Mouse (Mus musculus) heart, adult 11 months (tissue): ENCODE results near the gene Rpl18a.

Experiments
- DNase-seq: peaks from one replicate; pipeline ENCODE4 v3.0.0; 2022

Rpl18a gene

DNA sequence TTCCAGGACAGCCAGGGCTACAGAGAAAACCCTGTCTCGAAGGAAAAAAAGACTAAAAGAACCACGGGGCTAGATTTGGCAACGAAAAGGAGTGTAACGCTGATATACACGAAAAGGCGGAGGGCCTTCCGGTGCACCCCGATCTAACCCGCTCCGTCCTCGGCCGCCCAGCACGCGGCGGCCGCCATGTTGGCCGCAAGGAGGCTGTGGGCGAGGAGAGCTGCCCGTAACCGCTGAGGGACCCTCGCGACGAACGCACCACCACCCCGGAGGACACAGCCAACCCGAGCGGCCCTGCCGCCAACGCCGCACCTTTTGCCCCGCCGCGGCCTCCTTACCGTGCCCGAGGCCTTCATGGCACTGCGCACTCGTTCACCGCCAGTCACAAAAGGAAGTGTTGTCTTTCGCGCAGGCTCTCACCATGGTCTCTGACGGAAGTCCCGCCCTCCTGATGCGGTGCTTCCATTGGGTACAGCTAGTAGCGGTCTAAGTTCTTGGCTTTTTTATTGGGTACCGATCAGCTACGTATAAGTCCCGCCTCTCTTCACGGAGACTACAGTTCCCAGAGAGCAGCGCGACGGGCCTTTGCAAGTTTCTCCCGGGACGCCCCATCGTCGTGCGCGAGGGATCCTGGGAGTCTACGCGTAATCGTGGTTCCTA lies at the start of gene Rpl18a:
Rpl18a (minus strand) TSS at position 392 of the 660 bp plus-strand sequence.
- DNase-seq, result peak; percentile 100

DNA sequence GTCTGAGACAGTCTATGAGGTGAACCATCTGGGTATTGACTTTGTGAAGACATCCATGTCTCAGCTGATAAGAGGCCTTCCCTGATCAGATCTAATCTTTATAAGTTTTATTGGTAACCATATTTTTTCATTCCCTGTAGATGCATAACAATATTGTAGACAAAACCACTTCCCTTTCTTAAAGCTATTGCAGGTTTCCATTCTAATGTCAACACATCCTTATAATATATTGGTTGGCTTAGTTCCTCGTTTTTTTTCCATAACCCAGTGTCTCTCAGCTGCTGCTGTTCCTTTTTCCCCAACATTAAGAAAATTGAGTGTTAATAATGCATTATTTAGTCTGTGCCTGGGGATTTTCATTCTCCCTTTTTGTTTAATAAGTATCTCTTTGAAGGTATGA lies 46.0 kb upstream of the Rpl18a start:
- DNase-seq, result no peak

DNA sequence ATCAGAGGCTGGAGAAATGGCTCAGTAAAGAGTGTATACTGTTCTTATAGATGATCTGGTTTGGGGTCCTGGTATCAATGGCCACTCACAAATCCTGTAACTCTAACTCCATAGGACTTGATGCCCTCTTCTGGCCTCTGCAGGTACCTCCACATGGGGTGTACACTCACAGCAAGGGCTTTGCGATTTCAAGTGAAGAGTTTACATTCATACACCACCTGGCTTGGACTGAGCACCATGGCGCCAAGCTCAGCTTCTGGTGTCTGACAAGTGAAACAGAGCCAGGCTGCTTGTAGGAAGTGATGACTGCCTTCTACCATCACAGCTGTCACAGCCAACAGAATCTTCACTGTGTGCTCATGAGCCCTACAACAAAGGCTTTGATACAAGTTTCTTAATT lies 44.3 kb upstream of the Rpl18a start:
- DNase-seq, result peak; percentile 52

DNA sequence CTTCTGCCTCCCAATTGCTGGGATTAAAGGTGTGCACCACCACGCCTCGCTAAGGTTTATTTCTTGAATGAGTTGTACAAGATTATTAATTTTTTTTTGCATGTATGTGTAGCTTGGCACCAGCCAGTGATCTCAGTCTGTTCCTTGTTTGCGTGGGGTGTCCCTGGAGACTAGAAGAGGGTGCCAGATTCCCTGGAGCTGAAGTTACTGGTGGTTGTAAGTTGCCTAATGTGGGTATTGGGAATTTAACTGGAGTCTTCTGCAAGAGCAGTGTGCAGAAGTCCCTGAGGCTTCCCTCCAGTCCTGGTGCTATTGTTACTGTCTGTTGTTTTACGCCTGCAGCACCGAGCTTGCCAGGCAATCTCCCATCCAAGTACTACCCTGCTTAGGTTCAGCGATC lies 40.0 kb upstream of the Rpl18a start:
- peak; percentile 72 for DNase-seq

DNA sequence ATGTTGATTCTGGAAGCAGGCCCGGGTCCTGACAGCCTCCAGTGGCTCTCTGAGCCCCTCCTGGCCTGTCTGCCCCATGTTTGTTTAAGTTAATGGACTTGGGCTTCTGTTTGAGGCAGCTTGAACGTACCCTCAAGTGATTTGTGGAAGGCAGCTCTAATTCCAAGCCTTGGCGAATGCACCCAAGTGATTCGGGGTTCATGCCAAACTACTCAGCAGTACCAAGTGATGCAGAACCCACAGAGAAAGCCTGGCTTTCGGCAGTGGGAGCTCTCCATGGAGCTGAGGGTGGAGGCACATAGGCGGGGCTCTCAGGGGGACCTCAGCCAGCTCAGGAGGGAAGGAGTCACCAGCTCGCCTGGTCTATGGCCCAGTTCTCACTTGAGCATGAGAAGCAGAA lies 37.6 kb upstream of the Rpl18a start:
- DNase-seq, result peak; percentile 55

DNA sequence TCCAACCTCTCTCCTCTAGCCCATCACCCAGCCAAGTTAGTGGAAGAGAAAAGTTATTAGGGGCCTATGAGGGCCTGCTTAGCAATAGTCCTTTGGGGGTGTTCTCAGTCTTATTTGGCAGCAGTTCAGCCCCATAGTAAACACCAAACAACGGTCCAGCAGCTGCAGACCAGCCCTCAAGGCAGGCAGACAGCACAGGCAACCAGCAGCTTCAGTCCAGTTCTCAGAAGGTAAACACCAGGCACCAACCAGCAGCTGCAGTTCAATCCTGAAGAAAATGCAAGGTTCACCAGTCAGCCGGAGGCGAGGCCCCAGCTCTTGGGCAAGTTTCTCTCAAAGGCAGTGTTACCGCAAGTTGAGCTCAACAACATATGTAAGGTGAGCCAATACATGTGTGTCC lies 35.8 kb upstream of the Rpl18a start:
- peak; percentile 76 for DNase-seq

DNA sequence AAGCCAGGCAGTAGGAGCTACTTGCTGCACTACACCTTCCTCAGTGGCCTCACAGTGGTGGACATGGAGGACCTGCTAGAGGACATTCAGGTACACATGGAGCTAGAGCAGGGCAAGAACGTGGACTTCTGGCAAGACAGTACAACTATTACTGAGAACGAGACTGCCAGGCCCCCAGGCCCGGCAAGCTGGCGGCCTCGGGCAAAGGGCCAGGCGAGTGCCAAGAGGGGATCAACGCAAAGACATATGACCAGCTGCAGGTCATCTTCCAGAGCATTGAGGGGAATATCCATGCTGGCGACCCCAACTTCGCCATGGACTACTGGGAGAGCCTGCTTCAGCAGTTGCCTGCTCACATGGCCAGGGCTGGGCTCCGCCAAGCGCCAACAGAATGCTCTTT lies 34.5 kb upstream of the Rpl18a start:
- DNase-seq, result peak; percentile 82

DNA sequence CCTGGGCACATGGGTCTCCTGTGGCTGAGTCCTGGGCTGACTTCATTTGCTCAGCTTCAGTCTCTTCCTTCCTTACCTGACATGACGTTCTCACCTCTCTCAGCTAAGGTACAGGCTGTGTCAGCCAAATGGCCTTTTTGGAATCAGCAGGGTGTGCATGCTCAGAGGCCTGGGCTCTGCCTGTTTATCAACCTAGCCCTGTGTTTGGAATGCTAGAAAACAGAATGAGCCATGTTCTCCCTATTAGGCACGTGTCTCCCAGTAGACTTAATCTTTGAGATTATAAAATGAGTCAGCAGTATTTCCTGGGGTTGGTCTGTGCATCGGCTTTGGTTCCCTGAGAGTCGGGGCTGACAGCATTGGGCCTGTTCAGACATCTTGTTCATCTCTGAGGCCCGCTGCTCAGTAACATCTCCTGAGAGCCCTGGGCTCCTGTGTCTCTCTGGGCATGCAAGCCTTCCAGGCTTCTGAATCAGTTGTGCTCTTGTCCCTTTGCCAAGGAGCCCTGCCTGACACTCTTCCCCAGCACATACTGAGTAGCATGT lies 31.6 kb upstream of the Rpl18a start:
- DNase-seq, result peak; percentile 95

DNA sequence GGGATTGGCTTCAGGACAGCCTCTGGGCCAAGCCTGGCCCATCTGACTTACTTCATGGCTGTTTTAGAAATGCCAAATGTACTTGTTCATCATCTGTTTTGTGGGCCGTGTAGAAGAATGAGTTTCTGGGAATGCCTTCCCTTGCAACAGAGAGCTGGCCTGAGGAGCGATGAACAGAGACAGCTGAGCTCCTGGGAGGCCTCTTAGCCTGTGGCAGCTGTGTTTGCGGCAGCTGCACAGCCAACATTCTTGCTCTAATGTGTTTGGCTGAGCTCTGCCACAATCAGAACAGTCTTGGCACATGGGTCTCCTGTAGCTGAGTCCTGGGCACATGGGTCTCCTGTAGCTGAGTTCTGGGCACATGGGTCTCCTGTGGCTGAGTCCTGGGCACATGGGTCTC lies 30.9 kb upstream of the Rpl18a start:
- peak; percentile 96 for DNase-seq

DNA sequence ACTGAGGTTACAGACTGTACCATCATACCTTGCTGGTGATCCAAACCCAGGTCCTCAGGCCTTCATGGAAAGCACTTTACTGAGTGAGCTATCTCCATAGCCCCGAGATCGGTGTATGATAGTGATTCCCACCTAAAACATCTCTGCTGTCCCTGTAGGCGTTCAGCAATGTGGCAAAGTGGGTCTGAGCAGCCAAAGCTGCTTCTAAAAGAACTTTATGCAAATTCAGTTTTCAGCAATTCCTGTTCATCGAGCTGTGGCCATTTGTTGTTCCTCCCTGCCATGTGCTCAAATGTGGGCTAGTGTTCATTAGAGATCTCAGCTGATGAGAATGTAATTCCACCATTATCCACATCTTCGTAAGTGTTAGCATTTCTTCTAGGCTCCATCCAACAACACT lies 29.2 kb upstream of the Rpl18a start:
- DNase-seq, result peak; percentile 51

DNA sequence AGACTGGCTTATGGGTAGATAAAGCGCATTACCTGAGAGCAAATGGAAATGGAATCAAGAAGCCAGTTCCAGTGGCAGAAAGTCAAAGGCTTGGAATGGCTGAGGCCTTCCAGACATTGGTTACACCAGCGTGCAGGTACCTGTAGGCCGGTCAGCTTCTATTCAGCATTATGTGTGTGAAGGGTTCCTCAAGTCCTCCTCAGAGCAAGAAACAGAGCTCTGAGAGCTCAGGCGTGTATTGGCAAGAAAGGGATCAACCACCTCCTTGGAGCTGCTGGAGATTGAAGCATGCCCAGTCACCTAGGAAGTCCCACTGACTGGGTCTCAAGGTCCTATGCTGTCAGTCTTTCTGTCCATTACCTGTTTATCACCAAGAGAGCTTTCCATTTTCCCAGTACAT lies 28.5 kb upstream of the Rpl18a start:
- DNase-seq, result peak; percentile 81

DNA sequence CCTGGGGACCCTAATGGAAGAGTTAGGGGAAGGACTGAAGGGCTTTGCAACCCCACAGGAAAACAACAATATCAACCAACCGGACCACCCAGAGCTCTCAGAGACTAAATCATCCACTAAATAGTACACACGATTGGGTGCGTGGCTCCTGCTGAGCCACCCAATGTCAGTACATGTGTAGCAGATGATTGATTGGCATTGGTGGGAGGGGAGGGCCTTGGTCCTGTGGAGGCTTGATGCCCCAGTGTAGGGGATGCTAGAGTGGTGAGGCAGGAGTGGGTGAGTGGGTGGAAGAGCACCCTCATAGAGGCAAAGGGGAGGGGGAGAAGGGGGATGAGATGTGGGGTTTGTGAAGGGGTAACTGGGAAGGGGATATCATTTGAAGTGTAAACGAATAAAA lies 26.9 kb upstream of the Rpl18a start:
- DNase-seq, result peak; percentile 68

DNA sequence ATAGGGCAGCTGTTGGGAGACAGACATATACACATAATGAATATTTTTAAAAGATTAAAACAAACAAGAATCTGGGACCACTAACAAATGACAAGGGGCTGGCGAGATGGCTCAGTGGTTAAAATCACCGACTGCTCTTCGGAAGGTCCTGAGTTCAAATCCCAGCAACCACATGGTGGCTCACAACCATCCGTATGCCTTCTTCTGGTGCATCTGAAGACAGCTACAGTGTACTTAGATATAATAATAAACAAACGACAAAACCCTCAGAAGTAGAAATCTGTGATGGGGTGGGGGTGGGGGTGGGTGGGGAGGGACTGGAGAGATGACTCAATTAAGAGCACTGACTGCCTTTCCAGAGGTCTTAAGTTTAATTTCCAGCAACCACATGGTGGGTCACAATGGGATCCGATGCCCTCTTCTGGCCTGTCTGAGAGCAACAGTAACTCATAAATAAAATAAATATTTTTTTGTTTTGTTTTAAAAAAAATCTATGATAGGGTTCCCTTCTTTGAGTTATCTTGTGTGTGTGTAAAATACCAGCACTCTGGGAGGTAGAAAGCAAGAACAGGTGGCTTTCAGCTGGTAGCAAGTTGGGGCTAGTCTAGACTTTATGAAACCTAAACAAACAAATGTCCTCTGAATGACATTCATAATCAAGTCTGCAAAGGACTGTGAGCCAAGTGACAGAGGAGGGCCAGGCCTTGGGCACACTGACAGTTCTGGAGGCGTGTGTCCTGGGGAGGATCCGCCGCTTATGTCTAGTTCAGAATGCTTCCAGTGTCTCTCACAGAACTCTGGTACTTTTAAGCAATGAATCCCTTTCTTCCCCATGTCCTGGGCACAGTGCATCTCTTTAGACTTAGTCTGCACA lies 23.1 kb upstream of the Rpl18a start:
- peak; percentile 81 for DNase-seq

DNA sequence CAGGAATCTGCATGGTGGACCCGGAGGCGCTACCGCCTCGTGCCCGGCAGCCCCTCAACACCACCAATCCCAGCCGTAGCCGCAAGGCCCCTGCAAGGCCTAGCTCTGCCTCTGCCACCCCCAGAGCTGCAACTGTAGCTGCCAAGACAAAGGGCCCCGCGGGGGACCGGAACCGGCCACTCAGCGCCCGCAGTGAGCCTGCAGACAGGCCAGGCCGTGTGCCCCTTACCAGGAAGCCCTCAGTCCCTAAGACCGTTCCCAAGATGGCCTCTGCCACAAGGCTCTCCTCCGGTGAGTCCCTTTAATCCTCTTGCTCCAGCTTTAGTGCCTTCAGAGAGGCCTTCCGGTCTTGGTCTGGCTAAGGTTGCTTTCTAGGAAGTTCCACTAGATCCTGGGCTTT lies 17.5 kb upstream of the Rpl18a start:
- peak; percentile 81 for DNase-seq

DNA sequence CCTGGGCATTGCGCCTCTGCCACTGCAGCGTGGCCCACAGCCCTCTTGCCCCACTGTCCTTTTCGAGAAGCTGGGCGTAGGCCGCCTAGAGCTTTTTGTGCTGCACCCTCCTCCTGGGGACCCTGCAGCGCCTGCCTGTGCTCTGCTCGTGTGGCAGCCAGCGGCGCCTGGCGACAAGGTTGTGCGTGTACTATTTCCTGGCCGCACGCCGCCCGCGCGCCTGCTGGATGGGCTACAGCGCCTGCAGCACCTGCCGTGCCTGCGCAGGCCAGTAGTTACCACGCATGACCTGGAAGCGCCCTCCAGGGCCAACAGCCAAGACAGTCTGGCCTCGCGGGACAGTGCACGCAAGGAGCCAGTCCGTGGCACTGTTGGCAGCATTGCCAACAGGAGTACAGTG lies 16.3 kb upstream of the Rpl18a start:
- no peak for DNase-seq

DNA sequence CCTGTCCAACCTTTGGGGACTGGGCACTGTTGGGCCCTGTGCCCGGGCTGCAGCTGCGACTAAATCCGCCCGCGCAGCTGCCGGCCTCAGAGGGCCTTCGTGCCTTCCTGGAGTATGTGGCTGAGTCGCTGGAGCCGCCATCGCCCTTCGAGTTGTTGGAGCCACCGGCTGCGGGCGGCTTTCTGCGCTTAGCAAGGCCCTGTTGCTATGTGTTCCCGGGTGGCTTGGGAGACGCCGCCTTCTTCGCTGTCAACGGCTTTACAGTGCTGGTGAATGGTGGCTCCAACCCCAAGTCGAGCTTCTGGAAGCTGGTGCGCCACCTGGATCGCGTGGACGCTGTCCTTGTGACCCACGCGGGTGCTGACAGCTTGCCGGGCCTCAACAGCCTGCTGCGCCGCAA lies 15.7 kb upstream of the Rpl18a start:
- peak; percentile 90 for DNase-seq

DNA sequence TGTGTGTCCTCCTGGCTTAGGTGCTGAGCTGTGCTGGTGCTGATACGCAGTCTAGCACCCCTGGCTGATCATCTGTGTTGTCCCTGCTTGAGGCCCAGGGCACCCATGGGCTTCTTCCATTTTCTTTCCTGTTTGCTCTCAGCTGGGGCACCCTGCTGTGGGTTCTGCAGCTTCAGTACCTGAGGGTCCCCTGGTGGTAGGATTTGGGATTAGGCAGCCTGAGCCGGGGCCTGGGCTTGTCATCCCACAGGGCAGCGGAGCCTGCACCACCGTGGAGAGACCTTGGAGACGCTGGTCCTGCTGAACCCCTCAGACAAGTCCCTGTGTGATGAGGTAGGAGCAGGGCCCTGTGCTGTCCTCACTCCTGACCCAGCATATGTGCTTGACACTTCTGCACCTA lies 14.4 kb upstream of the Rpl18a start:
- no peak for DNase-seq

DNA sequence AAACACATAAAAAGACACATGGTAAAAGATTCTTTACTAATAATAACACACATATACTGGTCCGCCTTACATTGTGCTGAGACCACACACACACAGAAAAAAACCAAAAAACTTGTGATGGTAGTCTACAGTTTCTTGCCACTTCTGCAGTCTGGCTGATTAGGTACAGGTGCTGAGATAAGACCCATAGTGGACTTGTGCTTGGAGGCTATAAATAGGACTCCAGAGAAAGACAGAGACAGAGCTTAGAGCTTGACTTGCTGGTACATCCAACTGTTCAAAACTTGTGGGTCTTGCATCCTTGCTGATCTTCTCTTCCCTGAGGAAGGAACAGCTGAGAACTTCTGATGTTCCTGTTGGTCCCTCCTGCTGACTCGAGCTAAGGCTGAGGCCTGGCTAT lies 10.3 kb upstream of the Rpl18a start:
- DNase-seq, result no peak

DNA sequence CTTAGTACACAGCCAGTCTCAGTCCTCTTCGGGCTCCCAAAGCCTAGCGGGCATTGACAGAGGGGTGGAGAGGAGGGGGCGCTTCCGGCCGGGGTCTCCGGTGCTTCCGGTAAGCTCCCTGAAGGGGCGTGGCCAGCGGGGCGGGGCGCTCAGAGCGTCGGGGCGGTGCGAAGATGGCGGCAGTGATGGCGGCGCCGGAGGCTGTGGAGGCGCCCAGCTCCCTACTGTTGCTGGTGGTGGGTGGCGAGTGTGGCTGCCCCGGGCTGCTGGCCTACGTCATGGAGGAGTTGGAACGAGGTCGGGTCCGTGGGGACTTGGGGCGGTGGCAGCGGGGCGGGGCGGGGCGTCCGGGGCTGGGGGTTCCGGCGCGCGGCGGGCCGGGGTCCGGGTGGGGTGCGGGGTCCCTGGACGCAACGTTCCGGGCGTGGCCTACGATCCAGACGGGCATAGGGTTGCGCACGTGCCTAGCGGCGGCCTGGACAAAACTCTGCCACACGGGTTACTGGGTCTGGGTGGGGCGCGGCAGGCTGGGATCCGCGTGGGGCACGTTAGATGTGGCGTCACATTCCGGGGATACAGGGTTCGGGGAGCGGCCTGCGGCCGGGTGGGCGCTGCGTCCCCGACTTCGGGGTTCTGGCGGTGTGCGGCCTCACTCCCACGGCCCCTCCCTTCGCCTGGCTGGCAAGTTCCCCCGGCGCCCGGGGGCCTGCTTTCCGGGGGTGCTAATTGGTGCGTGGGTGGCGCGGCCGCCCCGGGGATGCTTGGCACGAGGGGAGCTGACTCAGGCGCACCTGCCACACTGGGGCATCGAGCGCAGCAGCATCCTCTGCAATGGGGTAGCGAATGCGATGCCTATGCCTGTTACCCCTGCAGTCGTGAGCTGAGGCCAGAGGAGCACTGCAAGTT lies 8.9 kb upstream of the Rpl18a start, which contains the start of gene Map1s:
Map1s (plus strand) TSS at position 102 of the 906 bp plus-strand sequence.
- DNase-seq, result peak; percentile 97

DNA sequence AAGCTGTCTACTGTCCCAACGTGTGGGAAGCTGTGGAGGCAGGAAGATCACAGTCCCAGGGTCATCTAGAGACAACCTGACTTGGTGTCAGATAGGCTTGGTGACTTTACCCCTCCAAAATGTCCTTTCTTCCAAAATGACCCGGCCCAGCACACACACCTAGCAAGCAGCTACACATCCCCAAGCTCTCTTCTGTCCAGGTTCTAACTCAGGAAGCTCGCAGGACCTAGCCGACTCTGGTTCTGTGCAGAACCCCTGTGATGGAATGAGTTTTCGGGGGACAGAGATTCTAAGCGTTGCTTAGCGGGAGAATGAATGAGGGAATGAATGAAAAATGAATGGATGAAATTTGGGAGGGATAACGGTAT lies 8.2 kb upstream of the Rpl18a start:
- no peak for DNase-seq

DNA sequence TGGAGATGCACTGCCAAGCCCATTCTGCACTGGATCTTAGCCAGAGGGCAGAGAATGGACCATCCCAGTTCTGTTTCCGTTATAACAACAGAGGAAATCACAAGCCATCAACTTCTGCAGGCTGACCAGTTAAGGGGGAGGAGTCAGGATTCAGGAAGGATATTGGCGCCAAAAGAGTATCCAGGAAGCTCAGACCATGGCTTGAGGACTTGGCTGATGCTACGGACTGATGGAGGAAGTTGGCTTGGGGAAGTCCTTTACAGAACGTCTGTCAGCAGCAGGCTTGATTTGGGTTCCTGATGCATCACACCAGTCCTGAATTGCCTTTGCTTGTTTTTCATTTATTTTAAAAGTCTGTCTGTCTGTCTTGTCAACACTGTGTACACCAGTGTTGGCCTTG lies 7.3 kb upstream of the Rpl18a start:
- peak; percentile 98 for DNase-seq

DNA sequence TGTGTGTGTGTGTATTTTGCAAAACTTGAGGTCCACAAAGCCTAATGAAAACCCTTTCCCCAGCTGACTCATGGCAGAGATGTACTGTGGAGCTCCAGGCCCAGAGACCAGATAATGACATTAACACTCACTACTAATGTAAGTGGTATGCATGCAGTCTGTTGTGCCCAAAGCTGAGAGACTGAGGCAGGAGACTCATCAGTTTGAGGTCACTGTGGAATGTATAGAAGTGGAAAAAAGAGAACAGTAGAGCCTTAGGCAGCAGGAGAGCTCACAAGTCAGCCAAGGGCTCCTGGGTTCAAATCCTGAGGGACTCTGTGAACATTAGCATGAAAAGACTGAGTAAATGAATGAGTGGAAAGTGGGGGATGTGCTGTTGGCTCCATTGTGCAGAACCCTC lies 6.4 kb upstream of the Rpl18a start:
- no peak for DNase-seq

DNA sequence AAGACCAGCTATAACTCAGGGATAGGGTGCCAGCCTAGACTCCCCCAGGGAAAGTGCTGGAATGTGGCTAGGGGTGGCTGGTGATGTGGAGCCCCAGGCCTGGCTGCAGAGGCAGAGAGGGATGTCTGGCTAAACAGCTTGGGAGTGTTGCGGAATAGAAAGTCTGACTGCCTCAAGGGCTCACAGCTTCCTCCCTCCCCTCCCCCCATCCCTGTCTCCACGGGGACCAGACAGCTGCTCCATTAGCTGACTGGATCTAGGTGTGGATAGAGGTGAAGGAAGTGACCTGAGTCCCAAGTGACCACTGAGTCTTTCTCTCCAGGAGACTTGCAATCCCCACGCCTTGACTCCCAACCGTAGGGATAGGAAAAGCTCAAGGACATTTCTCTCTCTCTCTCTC lies 5.9 kb upstream of the Rpl18a start:
- DNase-seq, result peak; percentile 90
